Mouse (Mus musculus) ES-Bruce4 (cell line): ENCODE measurements around the gene Nrp1.

ENCODE experiments used
- CTCF ChIP-seq: IDR thresholded peaks from one replicate; pipeline ENCODE4 v1.8.1; 2011; ENCODE audit warnings: low read depth, low read length
- POLR2A ChIP-seq: IDR thresholded peaks from one replicate; pipeline ENCODE4 v1.8.1; 2011; ENCODE audit warnings: low read length; ENCODE audit not compliant: insufficient read depth

DNA sequence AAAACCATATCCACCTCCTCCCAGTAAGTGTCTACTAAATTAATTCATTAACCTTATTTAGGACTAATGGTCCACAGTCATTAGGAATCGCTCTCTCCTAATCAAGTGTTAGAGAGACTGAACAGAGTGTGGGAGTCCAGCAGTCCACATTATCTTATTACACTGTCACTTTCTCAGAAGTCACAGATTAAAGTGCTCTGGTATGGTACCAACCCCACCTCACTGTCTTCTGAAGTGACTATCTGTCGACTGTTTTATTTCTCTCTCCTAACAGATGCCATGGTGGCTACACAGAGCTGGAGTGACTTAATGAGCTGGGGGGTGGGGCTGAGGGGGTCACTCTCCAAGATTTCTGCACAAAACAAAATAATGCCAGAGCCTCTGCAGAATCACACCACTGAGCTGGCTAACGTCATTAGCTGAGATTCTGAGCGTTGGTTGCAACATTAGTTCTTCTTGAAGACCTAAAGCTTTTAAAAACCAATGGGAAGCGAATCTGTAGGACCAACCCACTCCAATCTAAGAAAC is 3.0 kb downstream of the Nrp1 start:
- TF ChIP-seq POLR2A, result no peak
- no peak for TF ChIP-seq CTCF
